Mouse (Mus musculus) E14TG2a.4 (cell line): ENCODE measurements at regions not wholly inside any gene's neighbourhood (a gene's known extent, or its start where the extent isn't known, plus 50 kb on each side); places are given as distances from the start of the nearest gene placed in this dataset.

Experiments used
- CTCF ChIP-seq: conservative IDR thresholded peaks from 2 replicates; pipeline ENCODE4 v1.5.1; 2014; ENCODE audit warnings: low read length
- POU5F1 ChIP-seq: IDR thresholded peaks from 2 replicates; pipeline ENCODE4 v1.6.1; 2014; ENCODE audit warnings: low read length, borderline replicate concordance

DNA sequence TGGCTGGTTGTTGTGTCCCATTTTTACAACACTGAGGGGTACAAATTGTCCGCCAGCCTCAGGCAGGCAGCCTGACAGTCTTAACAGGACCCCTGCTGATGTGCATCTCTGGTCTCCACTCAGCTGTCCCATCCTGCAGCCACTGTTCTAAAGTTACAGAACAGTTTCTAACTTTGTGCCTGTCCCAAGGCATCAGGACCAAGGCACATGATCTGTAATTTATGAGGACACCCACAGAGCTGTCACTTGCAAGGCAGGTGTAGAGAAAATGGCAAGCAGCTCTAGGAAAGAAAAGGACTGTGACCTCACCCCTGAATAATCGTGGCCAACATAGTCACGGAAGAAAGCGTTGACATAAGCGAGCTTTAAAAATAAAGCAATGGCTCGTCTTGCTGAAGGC, 93.0 kb upstream of the Vgll2 start:
- no peak for TF ChIP-seq CTCF
- TF ChIP-seq POU5F1 = no peak
